Mouse (Mus musculus): ENCODE results near the gene Rab19.
"Not testable (repeated sequence)": the region's sequence is repeated elsewhere in the genome, so short reads cannot be mapped to it uniquely, and the experiment has no call there.

The Rab19 gene

DNA sequence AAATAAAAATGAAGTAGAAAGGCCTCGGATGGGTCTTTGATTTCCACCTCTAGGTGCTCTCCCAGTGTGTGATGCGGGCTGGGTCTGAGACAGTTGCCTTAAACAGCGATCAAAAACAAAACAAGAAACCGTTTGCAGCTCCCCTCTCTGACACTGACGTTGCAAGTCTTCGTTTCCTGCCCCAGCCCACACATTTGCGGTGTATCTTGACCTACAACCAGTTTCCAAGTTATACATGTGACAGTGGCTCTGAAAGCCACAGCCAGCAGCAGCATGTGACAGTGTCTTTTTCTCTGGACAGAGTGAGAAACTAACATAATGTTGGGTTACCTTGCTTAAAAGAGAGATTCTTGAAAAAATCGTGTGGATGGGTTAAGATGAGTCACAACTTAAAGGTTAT, 1.2 kb upstream of the Rab19 start:
- no peak for DNase-seq

DNA sequence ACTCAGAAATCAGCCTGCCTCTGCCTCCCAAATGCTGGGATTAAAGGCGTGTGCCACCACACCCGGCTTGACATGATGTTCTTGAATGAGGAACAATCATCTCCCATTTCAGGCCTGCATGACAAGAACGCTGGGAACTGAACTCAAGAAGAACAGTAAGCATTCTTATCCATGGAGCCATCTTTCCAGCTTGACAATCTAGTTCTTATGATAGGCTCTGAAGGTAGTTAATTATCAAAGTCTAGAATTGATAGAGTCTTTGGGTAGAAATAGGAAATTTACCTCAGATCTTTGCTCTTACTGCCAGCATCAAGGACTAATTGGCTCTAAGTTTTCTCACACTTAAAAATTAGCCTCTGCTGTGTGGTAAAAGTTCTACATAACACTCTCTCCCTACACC, 699 bp upstream of the Rab19 start:
- no peak for DNase-seq

DNA sequence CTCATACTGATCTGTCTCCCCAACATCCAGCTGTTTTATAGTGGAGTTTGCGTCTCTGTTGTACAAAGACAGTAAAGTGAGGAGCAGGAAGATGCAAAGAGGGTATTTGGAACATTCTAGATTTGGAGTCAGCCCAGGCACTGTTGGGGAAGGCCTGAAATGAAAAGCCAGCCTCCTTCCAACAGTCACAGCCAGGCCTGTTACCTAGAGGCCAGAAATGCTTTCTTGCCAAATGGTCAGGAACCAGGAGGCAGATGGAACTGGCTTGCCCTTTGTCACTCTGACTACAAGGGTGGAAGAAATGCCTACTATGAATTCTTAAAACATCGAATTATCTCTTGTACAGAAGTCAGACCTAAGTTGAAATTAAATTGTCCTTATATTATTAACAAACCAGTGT, 9.0 kb downstream of the Rab19 start:
- peak; percentile 64 to 67 for DNase-seq

DNA sequence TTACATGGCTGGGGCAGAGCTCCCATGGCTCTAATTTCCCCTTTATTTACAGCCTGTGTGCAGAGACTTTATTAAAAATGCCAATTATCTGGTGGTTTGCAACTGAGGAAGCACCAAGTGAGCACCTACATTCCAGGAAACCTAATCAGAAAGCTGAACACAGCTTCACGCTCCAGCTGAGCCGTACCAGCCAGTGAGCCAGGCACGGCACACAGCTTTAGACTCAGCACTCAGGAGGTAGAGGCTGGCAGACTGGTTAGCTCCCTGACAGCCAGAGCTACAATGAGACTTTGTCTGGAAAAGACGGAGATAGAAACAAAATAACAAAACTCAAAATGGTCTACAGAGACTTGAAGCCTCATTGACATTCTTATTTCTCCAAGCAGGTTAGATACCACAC, 14.5 kb downstream of the Rab19 start:
- DNase-seq: no peak

DNA sequence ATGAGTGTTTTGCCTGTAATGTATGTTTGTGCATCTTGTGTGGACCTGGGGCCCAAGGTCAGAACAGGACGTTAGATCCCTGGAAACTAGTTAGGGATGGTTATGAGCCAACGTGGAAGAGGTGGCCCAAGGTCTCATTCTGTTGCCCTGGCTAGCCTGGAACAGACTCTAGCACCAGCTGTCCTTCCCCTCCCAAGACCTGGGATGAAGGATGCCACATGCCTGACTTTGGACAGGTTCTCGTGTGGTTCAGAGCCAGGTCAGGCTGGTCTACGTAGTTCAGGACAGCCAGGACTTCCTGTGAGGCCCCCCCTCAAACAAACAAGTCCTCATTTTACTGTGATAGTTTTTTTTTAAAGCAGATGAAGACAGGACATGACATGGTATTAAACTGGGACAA, 14.9 kb downstream of the Rab19 start:
- DNase-seq: peak; percentile 30 to 35

DNA sequence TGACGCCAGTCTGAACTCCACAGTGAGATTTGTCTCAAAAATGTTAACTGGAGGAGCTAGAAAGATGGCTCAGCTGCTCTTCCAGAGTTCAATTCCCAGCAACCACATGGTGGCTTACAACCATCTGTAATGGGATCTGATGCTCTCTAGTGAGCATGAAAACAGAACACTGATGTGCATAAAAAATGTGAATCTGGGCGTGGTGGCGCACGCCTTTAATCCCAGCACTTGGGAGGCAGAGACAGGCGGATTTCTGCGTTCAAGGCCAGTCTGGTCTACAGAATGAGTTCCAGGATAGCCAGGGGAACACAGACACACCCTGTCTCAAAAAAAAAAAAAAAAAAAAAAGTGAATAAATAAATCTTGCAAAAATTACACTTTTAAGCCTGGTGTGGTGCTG, 16.1 kb downstream of the Rab19 start:
- DNase-seq: no peak

DNA sequence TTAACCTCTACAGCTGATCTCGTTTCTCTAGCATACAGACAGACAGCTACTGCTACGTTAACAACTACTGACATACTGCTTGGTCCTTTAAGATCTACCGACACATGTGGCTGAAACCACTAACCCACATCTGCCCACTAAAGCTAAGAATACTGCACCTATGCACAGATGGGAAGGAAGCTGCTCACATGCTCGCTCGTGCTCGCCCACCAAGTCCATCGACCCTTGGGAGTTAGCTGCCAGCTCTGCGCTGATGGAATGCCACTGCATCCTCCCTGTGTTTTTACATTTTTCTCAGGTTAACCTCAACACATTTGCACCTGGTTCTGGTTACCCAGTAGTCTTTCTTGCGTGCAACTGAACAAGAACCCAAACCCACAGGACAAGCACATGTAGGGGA, 17.4 kb downstream of the Rab19 start:
- no peak for DNase-seq

DNA sequence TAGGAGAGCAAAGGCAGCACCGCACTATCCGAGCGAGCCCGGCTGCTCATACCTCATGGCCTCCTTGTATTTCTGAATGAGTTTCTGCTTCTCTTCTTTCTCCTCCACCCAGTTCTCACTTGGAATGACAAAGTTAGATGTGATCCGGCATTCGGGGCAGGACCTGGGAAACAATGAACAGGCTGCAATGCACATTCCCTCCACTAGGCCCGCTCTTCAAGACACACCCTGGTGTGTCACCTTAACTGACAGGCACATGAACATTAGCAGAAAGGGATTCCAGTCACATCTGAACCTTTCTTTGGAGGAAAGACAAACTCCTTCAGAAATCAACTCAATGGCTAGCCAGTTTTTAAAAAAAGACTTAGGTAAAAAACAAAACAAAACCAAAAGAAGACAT, 19.4 kb downstream of the Rab19 start:
- peak in 1 of 2 experiments; percentile 63 for DNase-seq

DNA sequence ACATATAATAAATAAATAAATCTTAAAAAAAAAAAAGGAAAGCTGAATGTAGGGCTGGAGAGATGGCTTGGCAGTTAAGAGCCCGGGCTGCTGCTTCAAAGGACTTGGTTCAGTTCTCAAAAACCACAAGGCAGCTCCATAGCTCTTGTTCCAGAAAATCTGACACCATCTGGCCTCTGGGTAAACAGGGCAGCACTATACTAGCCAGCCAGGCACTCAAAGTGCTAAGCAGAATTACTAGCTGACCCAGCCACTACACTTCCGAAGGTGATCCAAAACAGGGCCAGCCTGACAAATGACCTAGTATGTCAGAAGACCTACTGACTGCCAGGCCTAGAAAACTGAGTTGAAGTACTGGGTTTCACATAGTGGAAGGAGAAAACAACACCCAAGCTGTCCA, 22.2 kb downstream of the Rab19 start:
- DNase-seq: no peak

DNA sequence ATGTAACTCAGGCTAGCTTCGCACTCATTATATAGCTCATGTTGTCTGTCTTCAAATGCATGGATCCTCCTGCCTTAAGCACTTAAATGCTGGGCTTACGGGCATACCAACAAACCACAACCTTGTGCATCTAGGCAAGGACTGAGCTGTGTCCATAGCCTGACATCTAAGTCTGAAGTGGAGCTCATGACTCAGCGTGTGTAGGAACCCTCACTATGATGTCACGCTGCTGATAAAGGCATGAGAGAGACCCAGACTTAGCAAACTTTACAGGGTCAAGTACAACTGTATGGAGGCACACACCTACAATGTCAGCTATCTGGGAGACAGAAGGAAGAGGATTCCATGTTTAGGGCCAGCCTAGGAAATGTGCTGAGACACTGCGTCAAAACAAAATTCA, 25.5 kb downstream of the Rab19 start:
- DNase-seq: no peak

DNA sequence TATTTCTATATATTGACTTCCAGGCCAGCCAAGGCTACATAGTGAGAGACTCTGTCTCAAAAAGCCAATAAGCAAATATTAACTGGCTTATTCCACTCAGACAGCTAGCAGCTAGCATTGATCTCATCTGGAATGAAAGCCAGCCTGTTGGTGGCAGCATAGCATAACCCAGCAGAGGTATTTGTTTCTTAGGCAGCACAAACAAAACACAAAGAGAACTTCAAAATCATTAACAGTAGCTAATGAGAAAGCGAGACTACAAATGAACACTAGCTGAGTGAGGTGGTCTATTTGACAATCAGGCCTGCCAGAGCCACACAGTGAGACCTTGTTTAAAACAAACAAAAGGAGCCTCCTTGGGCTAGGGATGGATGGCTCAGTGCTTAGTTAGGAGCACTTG, 33.1 kb downstream of the Rab19 start:
- DNase-seq: peak in 1 of 2 experiments; percentile 19

DNA sequence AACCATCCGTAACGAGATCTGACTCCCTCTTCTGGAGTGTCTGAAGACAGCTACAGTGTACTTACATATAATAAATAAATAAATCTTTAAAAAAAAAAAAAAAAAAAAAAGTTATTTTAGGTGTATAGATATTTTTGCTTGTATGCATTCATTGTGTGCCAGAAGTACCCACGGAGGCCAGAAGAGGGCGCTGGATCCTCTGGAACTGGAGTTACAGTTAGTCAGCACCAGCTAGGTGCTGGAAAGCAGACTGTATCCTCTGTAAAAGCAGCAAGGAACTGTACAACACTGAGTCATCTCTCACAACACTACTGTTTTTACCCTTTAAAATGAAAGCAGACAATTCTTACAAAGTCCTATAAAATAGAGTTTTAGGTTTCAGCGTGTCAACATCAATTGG, 34.8 kb downstream of the Rab19 start:
- peak; percentile 79 to 87 for DNase-seq

DNA sequence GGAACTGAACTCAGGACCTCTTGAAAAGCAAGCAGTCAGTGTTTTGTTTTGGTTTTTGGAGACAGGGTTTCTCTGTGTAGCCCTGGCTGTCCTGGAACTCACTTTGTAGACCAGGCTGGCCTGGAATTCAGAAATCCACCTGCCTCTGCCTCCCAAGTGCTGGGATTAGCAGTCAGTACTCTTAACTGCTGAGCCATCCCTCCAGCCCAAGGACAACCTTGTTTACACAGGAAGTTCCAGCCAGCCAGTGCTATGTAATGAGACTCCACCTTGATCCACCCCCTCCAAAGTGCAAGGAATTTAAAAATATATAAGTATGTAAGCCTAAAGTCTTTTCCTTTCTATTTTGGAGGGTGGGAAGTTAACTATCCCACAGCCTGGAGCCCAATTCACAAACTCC, 35.7 kb downstream of the Rab19 start:
- not testable (repeated sequence) for DNase-seq

DNA sequence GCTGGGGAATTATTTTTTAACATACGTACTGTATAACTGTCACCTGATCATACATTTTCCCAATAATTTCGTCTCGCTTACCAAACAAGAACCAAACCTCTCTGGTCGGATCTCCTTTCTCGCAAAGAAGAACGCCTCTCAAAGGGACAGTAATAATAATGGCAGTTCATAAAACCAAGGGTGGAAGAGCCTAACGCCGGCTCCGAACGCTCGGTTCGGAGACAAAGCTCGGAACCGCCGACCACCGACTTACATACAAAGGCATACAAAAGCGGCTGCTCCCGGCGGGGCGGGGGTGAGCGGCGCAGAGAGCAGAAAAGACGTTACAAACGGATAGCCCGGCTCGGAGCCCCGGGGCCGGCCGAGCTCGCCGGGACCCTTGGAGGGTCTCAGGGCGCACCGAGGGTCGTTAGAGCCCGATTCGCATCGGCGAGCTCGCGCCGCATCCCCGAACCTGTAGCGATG, 38.4 kb downstream of the Rab19 start:
- no peak for DNase-seq

DNA sequence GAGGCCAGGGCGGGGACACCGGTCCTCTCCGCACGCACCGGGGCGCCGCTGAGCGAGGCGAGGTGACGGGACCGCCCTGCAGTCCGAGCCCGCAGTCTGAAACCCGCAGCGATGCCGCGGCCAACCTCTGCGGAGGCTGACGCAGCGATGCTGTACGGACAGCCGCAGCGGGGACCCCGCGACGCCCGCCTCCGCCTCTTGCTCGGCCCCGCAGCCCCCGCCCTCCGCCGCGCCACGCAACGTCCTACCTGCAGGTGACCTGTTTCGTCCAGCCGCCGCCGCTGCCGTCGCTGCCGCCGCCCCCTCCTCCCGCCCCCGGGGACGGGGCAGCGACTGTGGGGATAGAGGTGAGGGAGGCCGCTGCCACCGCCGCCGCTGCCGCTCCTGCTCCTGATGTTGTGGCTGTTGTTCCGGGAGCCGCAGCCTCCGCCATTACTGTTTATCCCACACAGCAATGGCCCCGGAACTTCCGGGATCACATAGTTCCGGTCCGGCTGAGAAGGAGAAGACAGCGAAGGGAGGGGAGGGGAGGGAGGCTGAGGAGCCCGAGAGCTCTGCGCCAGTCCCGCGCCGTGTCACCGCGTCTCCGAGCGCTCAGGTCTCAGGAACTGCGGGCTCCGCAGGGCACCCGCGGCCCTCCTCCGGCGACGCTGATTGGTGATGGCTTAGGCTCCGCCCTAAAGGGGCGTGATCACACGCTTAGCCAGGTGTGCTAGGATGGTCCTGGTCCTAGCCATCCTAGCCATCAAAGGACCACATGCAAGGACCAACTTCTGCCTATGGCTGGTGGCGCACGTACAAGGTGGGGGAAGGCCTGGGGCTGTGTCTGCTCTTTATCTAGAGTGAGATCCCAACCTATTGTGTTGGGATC, 39.1 kb downstream of the Rab19 start, which contains the start of gene Mkrn1:
Mkrn1 (minus strand) TSS at position 612 of the 871 bp plus-strand sequence.
- DNase-seq: peak; percentile 95

DNA sequence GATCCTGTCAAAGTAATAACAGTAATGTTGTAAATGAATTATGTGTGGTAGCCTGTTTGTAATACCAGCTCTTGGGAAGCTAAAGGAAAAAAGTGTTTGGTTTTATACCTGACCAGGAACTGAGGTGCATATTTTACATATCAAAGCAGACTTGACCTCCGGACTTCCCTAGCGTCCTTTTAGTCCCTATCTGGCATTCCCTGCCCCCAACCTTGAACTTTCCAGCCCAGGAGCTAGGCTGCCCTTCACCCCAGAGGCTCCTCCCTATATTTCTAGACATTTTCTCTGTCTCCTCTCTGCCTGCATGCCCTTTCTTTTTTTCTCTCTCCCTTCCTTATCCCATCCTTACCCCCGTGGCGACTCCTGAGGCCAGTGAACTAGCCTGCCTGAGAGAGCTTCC, 39.9 kb downstream of the Rab19 start:
- DNase-seq: peak in 1 of 2 experiments; percentile 13

DNA sequence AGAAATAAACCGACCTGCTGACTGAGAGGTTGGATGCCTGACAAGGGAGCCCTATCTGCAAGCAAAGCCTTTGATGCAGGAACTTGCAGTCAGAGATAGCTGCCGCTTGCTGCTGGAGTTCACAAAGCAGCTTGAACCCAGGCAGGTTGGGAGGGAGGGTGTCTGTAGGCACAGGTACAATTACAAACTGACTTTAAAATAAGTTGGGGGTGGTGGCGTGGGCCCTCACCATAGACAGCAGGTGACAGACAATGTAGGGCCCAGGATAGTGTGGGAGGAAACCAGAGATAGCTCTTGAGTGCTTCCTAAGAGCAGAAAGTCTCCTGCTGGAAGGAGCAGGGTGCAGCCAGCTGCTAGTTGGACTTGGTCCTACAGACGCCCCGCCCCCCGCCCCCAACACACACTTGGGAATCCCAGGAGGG, 42.2 kb downstream of the Rab19 start:
- no peak for DNase-seq

DNA sequence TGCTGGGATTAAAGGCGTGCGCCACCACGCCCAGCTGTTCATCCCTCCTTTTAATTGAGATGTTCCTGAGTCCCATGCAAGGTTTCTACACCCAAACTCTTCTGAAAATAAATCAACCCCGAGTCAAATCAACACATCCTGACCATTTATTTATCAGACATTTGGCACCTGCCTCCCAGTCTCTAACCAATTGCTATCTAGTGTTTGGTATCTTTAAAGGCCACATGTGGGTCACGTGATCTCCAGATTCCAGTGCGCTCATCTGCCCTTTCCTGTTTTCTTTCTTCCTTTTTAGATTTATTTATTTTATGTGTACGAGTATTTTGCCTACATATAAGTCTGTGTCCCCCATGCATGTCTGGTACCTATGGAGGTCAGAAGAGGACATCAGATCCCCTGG, 42.7 kb downstream of the Rab19 start:
- DNase-seq: no peak

DNA sequence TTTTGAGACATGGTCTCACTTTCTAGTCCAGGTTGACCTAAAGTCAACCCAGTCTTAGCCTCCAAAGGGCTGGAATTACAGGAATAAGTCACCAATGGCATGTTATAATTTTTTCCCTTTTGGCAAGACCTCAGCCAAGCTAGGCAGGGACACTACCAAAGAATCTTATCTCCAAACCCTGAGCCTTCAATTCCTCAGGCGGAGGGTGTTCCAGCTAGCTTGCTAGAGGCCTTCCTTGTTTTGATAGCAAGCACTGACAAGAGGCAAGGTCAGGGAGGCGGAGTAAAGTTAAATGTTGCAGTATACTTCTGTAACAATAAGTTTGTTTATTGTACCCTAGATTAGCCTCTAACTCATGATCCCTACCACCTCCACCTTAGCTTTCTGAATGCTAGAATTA, 44.2 kb downstream of the Rab19 start:
- DNase-seq: no peak

DNA sequence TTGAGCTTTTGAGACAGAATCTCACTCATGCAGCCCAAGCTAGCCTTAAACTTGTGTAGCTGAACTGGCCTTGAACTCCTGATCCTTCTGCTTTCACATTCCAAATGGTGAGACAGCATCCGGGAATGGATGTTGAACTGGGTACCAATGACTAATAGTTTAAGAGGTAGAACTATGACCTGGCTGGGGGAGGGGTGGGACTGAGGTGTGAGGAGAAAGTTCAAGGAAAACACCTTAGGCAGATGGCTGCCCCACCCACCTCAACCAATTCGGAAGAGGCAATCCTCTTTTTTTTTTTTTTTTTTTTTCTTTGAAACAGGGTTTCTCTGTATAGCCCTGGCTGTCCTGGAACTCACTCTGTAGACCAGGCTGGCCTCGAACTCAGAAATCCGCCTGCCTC, 45.8 kb downstream of the Rab19 start:
- no peak for DNase-seq

DNA sequence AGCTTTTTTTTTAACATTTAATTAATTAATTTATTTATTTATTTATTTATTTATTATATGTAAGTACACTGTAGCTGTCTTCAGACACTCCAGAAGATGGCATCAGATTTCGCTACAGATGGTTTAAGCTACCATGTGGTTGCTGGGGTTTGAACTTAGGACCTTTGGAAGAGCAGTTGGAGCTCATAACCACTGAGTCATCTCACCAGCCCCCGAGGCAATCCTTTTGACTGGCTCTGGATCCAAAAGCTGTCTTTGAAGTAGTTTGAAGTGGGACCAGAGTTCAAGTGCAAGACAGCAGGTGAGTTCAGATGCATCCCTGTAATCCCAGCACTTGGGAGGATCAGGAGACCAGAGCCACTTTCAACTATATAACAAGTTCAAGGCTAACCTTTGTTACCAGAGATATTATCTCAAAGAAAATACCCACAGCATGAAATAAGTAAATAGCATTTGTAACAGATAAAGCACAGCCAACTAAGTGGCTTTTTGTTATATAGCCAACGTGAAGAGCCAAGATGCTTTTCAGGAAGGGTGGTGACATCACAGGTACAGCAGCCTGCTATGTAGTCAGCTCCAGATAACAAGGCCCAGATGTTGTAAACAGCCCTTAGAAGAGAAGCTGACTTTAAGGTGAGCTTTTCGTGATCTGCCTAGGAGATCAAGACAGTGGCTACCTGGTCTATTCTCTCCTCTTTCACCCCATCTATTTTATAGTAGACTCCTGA, 46.5 kb downstream of the Rab19 start:
- DNase-seq: no peak

DNA sequence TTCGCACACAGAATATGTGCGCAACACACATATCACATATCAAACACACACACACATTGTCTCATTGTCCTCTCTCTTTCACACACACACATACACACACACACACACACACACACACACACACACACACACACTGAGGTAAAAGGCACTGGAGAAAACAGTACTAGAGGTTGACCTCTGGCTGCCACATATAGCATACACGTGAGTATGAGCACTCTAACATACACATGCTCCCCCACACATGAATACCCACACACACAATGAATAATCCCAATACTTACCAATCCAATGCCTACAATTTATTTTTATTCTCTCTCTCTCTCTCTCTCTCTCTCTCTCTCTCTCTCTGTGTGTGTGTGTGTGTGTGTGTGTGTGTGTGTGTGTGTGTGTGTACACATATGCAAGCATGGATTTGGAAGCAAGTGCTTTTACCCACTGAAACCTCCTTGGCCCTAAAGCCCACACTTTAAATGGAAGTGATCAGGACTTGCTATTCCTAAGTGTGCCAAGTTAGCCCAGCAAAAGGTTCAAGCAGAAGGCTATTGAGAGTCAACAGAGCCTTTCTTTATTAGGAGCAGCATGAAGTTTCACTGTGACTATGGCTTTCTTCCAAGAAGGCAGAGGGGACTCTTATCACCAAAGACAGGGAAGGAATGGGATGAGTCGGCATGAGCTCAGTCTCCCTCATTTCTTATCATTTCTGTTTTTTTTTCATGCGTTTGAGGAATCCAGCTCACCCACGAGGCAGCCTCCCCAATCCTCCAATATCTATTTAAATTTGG, 48.2 kb downstream of the Rab19 start:
- DNase-seq: no peak

DNA sequence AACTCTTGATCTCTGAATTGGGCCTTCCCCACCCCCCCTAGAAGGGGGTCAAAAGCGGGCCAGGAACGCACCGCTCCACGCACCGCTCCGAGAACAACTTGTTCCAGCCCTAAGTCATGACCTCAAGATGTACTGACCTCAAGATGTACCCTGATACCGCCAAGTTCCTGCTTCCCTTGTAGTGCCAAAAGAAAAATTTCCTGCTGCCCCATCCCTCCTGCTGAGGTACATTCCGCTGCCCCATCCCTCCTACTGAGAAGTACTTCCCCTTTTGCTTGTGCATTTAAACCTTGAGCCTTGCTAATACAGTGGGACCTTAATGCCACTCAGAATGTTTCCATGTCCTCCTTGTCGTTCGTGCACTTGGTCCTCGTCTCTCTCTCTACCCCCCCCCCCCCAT, 49.7 kb downstream of the Rab19 start:
- DNase-seq: no peak

Measured in cerebellum, postnatal 10 days (tissue).